Mouse (Mus musculus) G1E (cell line): ENCODE data around the gene Wfdc12.

Source experiments
- CTCF ChIP-seq: IDR thresholded peaks from 2 replicates; pipeline ENCODE4 v1.5.1; 2012; ENCODE audit warnings: low read depth, low read length, inconsistent platforms, mixed read lengths
- GATA1 ChIP-seq: IDR thresholded peaks from 2 replicates; pipeline ENCODE4 v1.6.1; 2012; ENCODE audit warnings: borderline replicate concordance, low read length, inconsistent platforms, mixed read lengths
- GATA2 ChIP-seq: IDR thresholded peaks from 2 replicates; pipeline ENCODE4 v1.6.1; 2012; ENCODE audit warnings: low read depth, low read length, inconsistent platforms, borderline replicate concordance
- POLR2AphosphoS5 ChIP-seq: IDR thresholded peaks from 2 replicates; pipeline ENCODE4 v1.6.1; 2012; ENCODE audit warnings: low read depth, low read length, inconsistent platforms; ENCODE audit not compliant: insufficient replicate concordance
- TAL1 ChIP-seq: conservative IDR thresholded peaks from 2 replicates; pipeline ENCODE4 v1.6.1; 2012; ENCODE audit warnings: low read depth, low read length, inconsistent platforms, mixed read lengths

DNA sequence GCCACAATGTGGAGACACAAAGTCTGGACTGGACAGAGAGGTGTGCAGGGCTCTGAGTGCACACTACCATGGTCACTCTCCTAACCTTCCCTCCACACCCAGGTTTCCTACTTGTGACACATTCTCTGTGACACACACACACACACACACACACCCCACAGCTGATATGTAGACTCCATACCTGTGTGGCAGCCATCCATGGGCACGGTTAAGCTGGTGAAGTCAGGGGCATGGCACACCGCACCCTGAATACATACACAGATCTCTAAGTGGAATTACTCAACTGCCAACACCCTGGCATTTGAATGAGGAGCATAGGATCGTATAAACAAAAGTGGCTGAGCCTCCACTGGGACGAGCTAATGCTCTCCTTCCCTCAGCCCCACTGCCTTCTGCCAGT, 9.6 kb downstream of the Wfdc12 start:
- TF ChIP-seq CTCF (no peak), TAL1 (no peak), GATA1 (no peak), POLR2AphosphoS5 (no peak), GATA2 (no peak)
